Mouse (Mus musculus): ENCODE data around the gene Ctps2.

DNA sequence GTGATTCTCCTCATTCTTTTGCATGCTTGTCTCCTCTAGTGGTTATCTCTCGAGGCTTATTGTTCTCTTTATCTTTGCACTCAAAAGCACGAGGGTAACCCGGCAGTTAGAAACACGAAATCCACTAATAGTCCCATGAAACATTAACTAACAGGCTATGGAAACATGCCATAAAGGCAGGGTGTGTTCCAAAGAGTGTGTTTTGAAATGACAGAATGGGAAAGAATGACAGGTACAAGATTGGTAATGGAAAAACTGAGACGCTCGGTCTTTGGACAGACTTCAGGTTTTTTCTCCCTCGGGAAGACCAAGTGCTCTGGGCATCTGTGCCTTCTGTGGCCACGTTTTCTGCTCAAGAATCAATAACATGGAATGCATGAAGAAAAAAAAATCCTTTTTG, 66.4 kb downstream of the Ctps2 start:
- TF ChIP-seq CTCF (IDR thresholded peaks at IDR 0.05; ENCODE audit: control insufficient read depth, insufficient read depth, insufficient read length), result no peak
- TF ChIP-seq MYOD1 (IDR thresholded peaks at IDR 0.05; ENCODE audit: control insufficient read depth, insufficient read length, low read depth), result no peak
- no peak for TF ChIP-seq MYOG (IDR thresholded peaks at IDR 0.05; ENCODE audit: control insufficient read depth, extremely low read depth, insufficient read length)
- TF ChIP-seq MAX (IDR thresholded peaks at IDR 0.05), result no peak
